Mouse (Mus musculus): ENCODE data around the gene Fsip1. TPM values are rescaled to one million over a fixed set of nuclear protein-coding genes. Genes with fewer than 3 reads are reported as not detected.
A peak's percentile ranks its signal among the peaks of the same experiment; 100 is the strongest.

The Fsip1 gene
- polyA plus RNA-seq, 1 experiment from 2014 or later, result 2.0 TPM

DNA sequence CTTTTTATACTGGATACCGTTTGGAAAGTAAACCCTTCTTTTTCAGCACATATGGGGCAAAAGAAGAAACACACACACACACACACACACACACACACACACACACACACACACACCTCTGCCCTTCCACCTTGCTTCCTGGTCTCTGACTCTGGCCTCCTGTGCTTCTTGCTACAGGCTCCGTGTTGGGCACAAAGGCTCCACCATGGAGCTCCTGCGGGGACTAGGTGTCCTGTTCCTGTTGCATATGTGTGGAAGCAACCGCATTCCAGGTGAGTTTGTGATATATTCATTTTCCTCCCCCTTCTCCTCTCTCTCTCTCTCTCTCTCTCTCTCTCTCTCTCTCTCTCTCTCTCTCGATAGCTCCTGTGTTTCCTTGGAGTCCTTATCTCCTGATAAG is 144.3 kb downstream of the Fsip1 start:
- Histone ChIP-seq H3K27me3 (ENCODE audit: control insufficient read depth, insufficient read depth, low read depth, low read length) (no peaks in the 10 kb centered on the region), H3K9me3 (ENCODE audit: control insufficient read depth, low read length) (no peaks in the 10 kb centered on the region), H3K4me3 (ENCODE audit: low read length) (peak overlapping the region; percentile 59), H3K27ac (ENCODE audit: low read length) (peak overlapping the region; percentile 84), H3K9ac (ENCODE audit: low read length) (peak overlapping the region; percentile 75), H3K4me1 (replicated peaks; ENCODE audit: control insufficient read depth, insufficient read depth, low read length) (peaks cover 33% of the 10 kb centered on the region), H3K36me3 (ENCODE audit: control insufficient read depth, insufficient read depth, low read length) (peaks cover 21% of the 10 kb centered on the region), H3K4me2 (ENCODE audit: low read depth, low read length) (peak overlapping the region; percentile 84)
- ATAC-seq (ENCODE audit: low read depth), result no peak
- WGBS, result 6% methylated on average over 5 of the region's 5 CpGs

GRCm38 (mm10) chr2:118111488-118112131 is 145.2 kb downstream of the Fsip1 start, which contains the start of gene Thbs1:
Gene Thbs1 (plus strand): TSS chr2:118111876.
- ATAC-seq (ENCODE audit: low read depth), result peak; percentile 89
- Histone ChIP-seq H3K36me3 (ENCODE audit: control insufficient read depth, insufficient read depth, low read length) (peaks cover 15% of the 10 kb centered on the region), H3K4me3 (ENCODE audit: low read length) (peak within 1 kb of the TSS; percentile 59), H3K4me1 (replicated peaks; ENCODE audit: control insufficient read depth, insufficient read depth, low read length) (peaks cover 28% of the 10 kb centered on the region), H3K4me2 (ENCODE audit: low read depth, low read length) (peak within 1 kb of the TSS; percentile 84), H3K27me3 (ENCODE audit: control insufficient read depth, insufficient read depth, low read depth, low read length) (no peaks in the 10 kb centered on the region), H3K27ac (ENCODE audit: low read length) (peak within 1 kb of the TSS; percentile 94), H3K9ac (ENCODE audit: low read length) (peak within 1 kb of the TSS; percentile 75), H3K9me3 (ENCODE audit: control insufficient read depth, low read length) (no peaks in the 10 kb centered on the region)
- 0% methylated on average over 36 of the region's 36 CpGs for WGBS

DNA sequence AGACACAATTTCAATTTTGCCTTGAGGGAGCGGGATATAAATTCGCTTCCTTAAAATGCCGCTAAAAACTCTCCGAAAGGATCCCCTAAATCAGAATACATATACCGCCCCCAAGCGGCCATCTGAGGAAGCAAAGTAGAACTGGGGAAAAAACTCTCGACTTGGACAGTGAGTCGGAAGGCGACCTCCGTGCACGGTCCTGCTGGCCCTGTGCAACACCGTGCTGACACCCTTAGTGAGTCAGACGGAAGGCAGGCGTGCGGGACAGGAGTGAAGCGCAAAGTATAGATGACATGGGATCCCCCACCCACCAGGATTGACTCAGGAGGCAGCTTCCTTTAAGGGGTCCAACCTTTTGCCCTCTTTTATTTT is 145.7 kb downstream of the Fsip1 start:
- H3K4me2 ChIP-seq (ENCODE audit: low read depth, low read length), result peak overlapping the region; percentile 84
- WGBS, result under 1% methylated on average over 16 of the region's 16 CpGs
- peak; percentile 77 for ATAC-seq (ENCODE audit: low read depth)
- peak overlapping the region; percentile 59 for H3K4me3 ChIP-seq (ENCODE audit: low read length)
- H3K4me1 ChIP-seq (replicated peaks; ENCODE audit: control insufficient read depth, insufficient read depth, low read length), result peaks cover 23% of the 10 kb centered on the region
- H3K9me3 ChIP-seq (ENCODE audit: control insufficient read depth, low read length), result no peaks in the 10 kb centered on the region
- no peaks in the 10 kb centered on the region for H3K27me3 ChIP-seq (ENCODE audit: control insufficient read depth, insufficient read depth, low read depth, low read length)
- H3K36me3 ChIP-seq (ENCODE audit: control insufficient read depth, insufficient read depth, low read length), result peaks cover 10% of the 10 kb centered on the region
- H3K27ac ChIP-seq (ENCODE audit: low read length), result peak overlapping the region; percentile 94
- H3K9ac ChIP-seq (ENCODE audit: low read length), result peak overlapping the region; percentile 73

- 14% methylated on average over 17 of the region's 17 CpGs for WGBS
- Histone ChIP-seq H3K9ac (ENCODE audit: low read length) (peak overlapping the region; percentile 57), H3K4me3 (ENCODE audit: low read length) (peak overlapping the region; percentile 59), H3K9me3 (ENCODE audit: control insufficient read depth, low read length) (no peaks in the 10 kb centered on the region), H3K4me2 (ENCODE audit: low read depth, low read length) (peak overlapping the region; percentile 84), H3K27me3 (ENCODE audit: control insufficient read depth, insufficient read depth, low read depth, low read length) (no peaks in the 10 kb centered on the region), H3K27ac (ENCODE audit: low read length) (peak overlapping the region; percentile 94), H3K36me3 (ENCODE audit: control insufficient read depth, insufficient read depth, low read length) (peaks cover 4% of the 10 kb centered on the region), H3K4me1 (replicated peaks; ENCODE audit: control insufficient read depth, insufficient read depth, low read length) (peaks cover 17% of the 10 kb centered on the region)
- ATAC-seq (ENCODE audit: low read depth), result peak; percentile 20
These were observed 146.4 kb downstream of the Fsip1 start for GRCm38 (mm10) chr2:118110225-118110915.

GRCm38 (mm10) chr2:118102169-118102568 is 154.6 kb downstream of the Fsip1 start:
- WGBS, result 58% methylated on average over 4 of the region's 4 CpGs
- ATAC-seq (ENCODE audit: low read depth), result no peak
- Histone ChIP-seq H3K4me1 (replicated peaks; ENCODE audit: control insufficient read depth, insufficient read depth, low read length) (no peaks in the 10 kb centered on the region), H3K36me3 (ENCODE audit: control insufficient read depth, insufficient read depth, low read length) (no peaks in the 10 kb centered on the region), H3K4me3 (ENCODE audit: low read length) (no peak overlapping the region), H3K9me3 (ENCODE audit: control insufficient read depth, low read length) (no peaks in the 10 kb centered on the region), H3K9ac (ENCODE audit: low read length) (no peak overlapping the region), H3K27ac (ENCODE audit: low read length) (no peak overlapping the region), H3K4me2 (ENCODE audit: low read depth, low read length) (no peak overlapping the region), H3K27me3 (ENCODE audit: control insufficient read depth, insufficient read depth, low read depth, low read length) (no peaks in the 10 kb centered on the region)

DNA sequence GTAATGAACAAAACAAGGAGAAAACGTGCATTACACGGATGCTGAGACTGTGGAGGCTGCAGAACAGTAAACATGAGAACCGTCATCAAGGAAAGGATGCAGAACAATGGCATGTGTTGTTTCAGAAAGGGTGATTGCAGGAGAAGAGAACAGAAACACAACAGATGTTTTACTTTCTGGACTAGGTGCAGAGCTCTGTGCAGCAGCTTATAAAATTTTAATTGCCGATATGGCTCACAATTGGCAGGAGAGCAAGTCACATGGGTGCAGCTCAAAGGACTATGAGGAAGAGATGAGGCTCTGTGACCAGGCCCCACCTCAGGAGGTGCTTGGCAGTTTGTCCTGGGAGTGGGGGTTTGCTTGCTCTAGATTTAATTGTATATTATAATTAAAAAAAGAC is 157.7 kb downstream of the Fsip1 start:
- no peak overlapping the region for H3K9ac ChIP-seq (ENCODE audit: low read length)
- no peak overlapping the region for H3K4me2 ChIP-seq (ENCODE audit: low read depth, low read length)
- H3K9me3 ChIP-seq (ENCODE audit: control insufficient read depth, low read length), result no peaks in the 10 kb centered on the region
- no peaks in the 10 kb centered on the region for H3K27me3 ChIP-seq (ENCODE audit: control insufficient read depth, insufficient read depth, low read depth, low read length)
- no peak overlapping the region for H3K4me3 ChIP-seq (ENCODE audit: low read length)
- H3K4me1 ChIP-seq (replicated peaks; ENCODE audit: control insufficient read depth, insufficient read depth, low read length), result no peaks in the 10 kb centered on the region
- no peak for ATAC-seq (ENCODE audit: low read depth)
- no peaks in the 10 kb centered on the region for H3K36me3 ChIP-seq (ENCODE audit: control insufficient read depth, insufficient read depth, low read length)
- no peak overlapping the region for H3K27ac ChIP-seq (ENCODE audit: low read length)
- WGBS, result 59% methylated on average over 4 of the region's 4 CpGs

DNA sequence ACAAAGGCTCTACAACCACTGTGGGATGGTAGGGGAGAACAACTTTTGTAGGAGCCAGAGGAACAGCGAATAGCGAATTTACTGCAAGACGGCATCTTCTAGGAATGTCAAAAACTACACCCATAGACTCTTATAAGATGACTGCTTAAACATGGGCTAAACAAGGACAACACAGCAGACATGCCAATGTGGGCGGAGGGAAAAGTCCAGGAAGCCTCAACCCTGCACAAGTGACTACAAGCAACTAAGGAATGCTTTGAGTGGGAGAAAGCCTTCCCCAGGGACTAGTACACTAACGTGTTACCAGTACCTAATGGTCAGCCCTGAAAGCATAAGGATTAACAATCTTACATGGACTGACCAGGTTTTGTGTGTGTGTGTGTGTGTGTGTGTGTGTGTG is 165.5 kb downstream of the Fsip1 start:
- Histone ChIP-seq H3K9me3 (ENCODE audit: control insufficient read depth, low read length) (no peaks in the 10 kb centered on the region), H3K4me1 (replicated peaks; ENCODE audit: control insufficient read depth, insufficient read depth, low read length) (no peaks in the 10 kb centered on the region), H3K4me2 (ENCODE audit: low read depth, low read length) (no peak overlapping the region), H3K4me3 (ENCODE audit: low read length) (no peak overlapping the region), H3K27ac (ENCODE audit: low read length) (no peak overlapping the region), H3K36me3 (ENCODE audit: control insufficient read depth, insufficient read depth, low read length) (no peaks in the 10 kb centered on the region), H3K9ac (ENCODE audit: low read length) (no peak overlapping the region), H3K27me3 (ENCODE audit: control insufficient read depth, insufficient read depth, low read depth, low read length) (no peaks in the 10 kb centered on the region)
- ATAC-seq (ENCODE audit: low read depth), result no peak
- 84% methylated on average over 5 of the region's 5 CpGs for WGBS

- ATAC-seq (ENCODE audit: low read depth), result no peak
- no peak overlapping the region for H3K27ac ChIP-seq (ENCODE audit: low read length)
- no peaks in the 10 kb centered on the region for H3K9me3 ChIP-seq (ENCODE audit: control insufficient read depth, low read length)
- no peak overlapping the region for H3K4me3 ChIP-seq (ENCODE audit: low read length)
- no peak overlapping the region for H3K4me2 ChIP-seq (ENCODE audit: low read depth, low read length)
- no peak overlapping the region for H3K9ac ChIP-seq (ENCODE audit: low read length)
- 82% methylated on average over 10 of the region's 10 CpGs for WGBS
- H3K4me1 ChIP-seq (replicated peaks; ENCODE audit: control insufficient read depth, insufficient read depth, low read length), result no peaks in the 10 kb centered on the region; the same call in 1 of the 2 replicates
- H3K27me3 ChIP-seq (ENCODE audit: control insufficient read depth, insufficient read depth, low read depth, low read length), result no peaks in the 10 kb centered on the region
- no peaks in the 10 kb centered on the region for H3K36me3 ChIP-seq (ENCODE audit: control insufficient read depth, insufficient read depth, low read length)
These were observed 169.6 kb downstream of the Fsip1 start for GRCm38 (mm10) chr2:118087044-118087726.

DNA sequence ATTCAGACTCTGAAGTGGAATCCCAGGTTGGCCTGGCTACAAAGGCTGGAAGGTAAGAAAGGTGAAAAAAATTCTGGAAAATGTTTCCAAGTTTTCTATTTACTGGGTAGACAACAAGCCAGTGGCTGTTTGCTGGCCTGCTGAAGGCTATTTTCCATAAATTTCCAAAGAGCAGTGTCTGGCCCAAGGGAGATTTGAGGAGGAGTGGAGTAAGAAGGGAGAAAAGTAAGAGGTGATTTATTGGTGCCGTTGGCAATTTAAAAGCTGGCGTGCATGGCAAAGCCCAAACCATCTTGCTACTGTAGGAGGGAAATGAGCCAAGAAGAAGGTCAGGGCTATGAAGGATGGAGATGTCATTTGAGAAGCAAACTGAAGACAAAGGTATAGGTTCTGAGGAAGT is 171.1 kb downstream of the Fsip1 start:
- no peak overlapping the region for H3K4me3 ChIP-seq (ENCODE audit: low read length)
- 89% methylated on average over 2 of the region's 2 CpGs for WGBS
- H3K4me2 ChIP-seq (ENCODE audit: low read depth, low read length), result no peak overlapping the region
- no peaks in the 10 kb centered on the region; the same call in none of the 2 replicates for H3K4me1 ChIP-seq (replicated peaks; ENCODE audit: control insufficient read depth, insufficient read depth, low read length)
- H3K9ac ChIP-seq (ENCODE audit: low read length), result no peak overlapping the region
- ATAC-seq (ENCODE audit: low read depth), result no peak
- H3K9me3 ChIP-seq (ENCODE audit: control insufficient read depth, low read length), result no peaks in the 10 kb centered on the region
- H3K36me3 ChIP-seq (ENCODE audit: control insufficient read depth, insufficient read depth, low read length), result no peaks in the 10 kb centered on the region
- H3K27me3 ChIP-seq (ENCODE audit: control insufficient read depth, insufficient read depth, low read depth, low read length), result no peaks in the 10 kb centered on the region
- no peak overlapping the region for H3K27ac ChIP-seq (ENCODE audit: low read length)
